Mouse (Mus musculus) left cerebral cortex, adult 8-10 months (tissue): ENCODE data around the gene Mgat4a. TPM values are rescaled to one million over a fixed set of nuclear protein-coding genes. Genes with fewer than 3 reads are reported as not detected.

Experiments
- DNase-seq, 2 experiments: peaks; one replicate each; pipeline ENCODE4 v3.0.0; 2022; ENCODE audit warnings: low spot score in 2 of 2
- total RNA-seq, 4 experiments: library from RNA; stranded (reverse); gene quantifications; 2 replicates each; pipeline ENCODE4 v1.2.4; 2022

Gene Mgat4a
- total RNA-seq, 4 experiments from 2014 or later, result 28.8 to 31.9 (median 29.2) TPM

- no peak for DNase-seq
Measured at GRCm38 (mm10) chr1:37496591-37497280, 44.1 kb downstream of the Mgat4a start.

GRCm38 (mm10) chr1:37495698-37496321, 45.0 kb downstream of the Mgat4a start:
- DNase-seq, result no peak

DNA sequence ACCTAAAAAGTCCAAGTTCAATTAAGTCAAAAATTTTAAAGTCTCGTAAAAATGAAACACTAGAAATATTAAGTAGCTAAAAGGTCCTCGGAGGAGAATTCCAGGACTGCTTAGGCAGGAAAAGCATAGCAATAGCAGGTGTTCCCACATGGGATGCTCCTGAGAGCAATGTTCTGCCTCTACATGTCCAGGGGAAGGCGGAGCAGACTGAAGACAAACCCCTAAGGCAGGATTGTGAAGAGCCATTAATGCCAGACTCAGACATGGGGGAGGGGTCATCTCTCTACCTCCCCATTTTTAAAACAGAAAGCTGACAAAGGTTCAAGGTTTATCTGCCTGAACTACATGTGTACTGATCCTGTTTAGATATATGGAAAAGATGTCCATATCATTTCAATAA, 45.7 kb downstream of the Mgat4a start:
- no peak for DNase-seq

DNA sequence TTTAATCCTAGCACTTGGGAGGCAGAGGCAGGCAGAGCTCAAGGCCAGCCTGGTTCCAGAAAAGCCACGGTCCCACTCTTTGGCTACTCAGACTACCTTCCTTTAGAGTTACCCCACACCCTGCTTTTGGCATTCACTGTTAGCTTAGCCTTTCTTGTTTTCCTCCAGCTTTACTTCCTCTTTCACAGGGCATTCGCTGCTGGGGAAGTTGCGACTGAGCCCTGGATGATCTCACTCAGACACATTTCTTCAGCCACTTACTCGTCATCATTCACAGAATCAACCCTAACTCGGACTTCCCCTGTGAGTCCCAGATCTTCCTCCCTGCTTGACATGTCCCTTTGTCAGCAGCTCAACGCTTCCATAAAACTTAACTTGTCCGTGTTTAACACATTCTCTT, 49.1 kb downstream of the Mgat4a start:
- no peak for DNase-seq

DNA sequence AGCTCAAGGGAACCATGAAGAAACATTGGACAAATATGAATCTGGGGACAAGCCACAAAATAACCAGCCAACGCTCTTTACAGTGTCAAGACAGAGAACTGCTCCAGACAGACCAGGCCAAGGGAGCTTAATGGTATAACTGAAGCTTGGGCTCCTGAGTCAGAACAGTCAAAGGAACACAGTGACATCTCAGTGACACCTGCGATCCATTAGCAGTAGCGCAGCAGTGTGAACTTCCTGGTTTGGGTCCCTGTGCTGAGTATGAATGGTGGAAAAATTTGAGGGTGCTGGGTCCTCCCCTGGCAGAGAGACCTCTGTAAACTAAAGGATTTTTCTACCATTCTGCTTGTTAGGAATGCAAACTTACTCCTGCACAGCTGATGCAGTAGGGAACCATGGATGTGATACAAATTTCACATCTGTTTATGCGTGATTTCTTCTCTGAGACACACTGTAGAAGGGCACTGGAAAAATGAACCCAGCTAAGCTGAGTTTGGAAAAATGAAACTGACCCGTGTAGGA, 50.1 kb downstream of the Mgat4a start:
- no peak for DNase-seq

- no peak for DNase-seq
Measured at GRCm38 (mm10) chr1:37488531-37488930, 52.3 kb downstream of the Mgat4a start.

- no peak for DNase-seq
Measured at GRCm38 (mm10) chr1:37486994-37487393, 53.8 kb downstream of the Mgat4a start.

DNA sequence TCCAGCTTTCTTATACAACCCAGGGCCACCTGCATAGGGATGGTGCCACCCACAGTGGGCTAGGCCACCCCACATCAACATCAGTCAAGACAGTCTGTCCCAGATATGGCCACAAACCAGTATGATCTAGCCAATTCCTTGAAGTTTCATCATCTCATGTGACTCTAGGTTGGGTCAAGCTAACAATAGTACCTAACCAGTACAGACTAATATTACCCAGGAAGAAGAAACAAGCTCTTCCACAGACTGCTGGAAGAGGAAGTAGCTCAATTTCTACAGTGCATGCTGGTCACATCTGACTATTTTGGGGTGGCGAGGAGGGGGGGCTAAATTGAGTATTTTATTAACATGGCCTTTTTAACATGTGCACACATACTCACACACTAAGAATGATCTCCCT, 54.4 kb downstream of the Mgat4a start:
- no peak for DNase-seq

GRCm38 (mm10) chr1:37484612-37485011, 56.2 kb downstream of the Mgat4a start:
- no peak for DNase-seq

GRCm38 (mm10) chr1:37481331-37481730, 59.5 kb downstream of the Mgat4a start:
- no peak for DNase-seq

GRCm38 (mm10) chr1:37480731-37481130, 60.1 kb downstream of the Mgat4a start:
- DNase-seq, result no peak

GRCm38 (mm10) chr1:37479759-37480158, 61.1 kb downstream of the Mgat4a start:
- DNase-seq, result no peak

DNA sequence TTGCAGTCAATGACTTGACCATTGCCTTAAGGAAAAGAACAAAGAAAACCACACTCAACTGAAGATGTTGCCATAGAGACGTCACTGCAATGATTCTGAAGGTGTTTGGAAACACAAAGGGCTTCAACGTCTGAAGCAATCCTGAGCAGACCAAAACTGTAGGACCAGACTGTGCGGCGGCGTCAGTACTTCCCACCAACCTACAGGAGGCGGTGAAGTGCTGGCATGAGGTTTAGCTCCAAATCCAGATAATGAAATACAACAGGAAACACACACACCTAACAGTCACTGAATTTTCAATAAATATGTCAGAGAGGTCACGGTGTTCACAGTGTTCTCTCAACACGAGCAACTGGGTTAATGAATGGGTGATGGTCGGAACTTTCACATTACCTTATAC, 61.7 kb downstream of the Mgat4a start:
- no peak for DNase-seq

- no peak for DNase-seq
Measured at GRCm38 (mm10) chr1:37478416-37478815, 62.4 kb downstream of the Mgat4a start.

GRCm38 (mm10) chr1:37477928-37478327, 62.9 kb downstream of the Mgat4a start:
- no peak for DNase-seq

DNA sequence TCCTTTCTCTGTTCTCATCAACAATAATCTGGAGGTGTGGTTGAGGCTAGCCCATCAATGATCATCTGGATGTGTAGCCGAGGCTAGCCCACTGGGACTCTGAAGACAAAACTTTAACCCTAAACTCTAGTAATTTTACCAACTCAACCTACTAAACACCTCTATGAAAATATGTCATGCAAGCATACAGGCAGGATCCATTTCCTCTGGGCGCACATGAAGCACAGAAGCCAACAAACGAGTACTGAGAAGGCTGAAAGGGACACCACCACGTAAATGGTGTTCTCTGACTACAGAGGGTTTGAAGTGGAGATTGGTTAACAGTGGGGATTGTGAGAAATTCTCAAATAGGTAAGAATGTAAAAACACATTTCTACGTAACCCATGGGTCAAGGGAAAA, 63.6 kb downstream of the Mgat4a start:
- no peak for DNase-seq

DNA sequence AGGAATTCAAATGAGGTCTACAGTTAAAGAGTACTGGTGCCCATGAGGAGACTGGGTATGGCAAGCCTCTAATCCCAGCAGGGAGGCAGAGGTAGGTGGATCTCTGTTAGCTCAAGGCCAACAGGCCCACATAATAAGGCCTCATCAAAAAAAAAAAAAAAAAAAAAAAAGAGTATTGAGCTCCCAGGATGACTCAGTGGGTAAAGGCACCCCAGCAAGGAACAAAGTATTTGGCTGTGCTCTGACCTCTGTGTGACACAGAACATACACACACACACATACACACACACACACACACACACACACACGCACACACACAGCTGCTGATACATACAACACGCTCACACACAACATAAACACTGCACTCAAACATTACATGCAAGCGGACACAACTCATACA, 65.5 kb downstream of the Mgat4a start:
- no peak for DNase-seq

DNA sequence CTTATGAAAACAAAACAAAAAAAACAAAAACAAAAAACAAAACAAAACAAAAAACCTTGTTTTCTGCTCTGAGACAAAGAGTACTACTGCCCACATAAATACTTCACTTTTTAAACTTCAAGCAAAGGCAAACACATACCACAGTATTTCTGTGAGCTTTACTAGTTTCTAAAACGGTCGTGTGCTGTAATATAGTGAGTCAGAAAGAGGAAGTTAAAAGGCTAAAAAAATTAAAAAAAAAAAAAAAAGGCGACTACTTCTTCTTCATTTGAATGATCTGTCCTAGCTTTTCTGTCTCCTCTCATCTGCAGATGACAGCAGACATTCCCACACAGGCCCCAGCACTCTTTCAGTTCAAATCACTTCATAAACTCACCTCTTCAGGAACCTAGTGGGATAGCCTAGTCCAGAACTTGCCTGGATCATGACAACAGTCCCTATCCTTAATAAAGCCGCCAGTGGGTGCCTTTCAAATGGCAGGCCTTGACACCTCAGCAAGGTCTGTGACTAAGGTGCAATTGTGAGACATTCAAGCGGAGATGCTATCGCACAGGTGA, 66.1 kb downstream of the Mgat4a start:
- no peak for DNase-seq

GRCm38 (mm10) chr1:37474046-37474445, 66.8 kb downstream of the Mgat4a start:
- no peak for DNase-seq

- no peak for DNase-seq
Measured at GRCm38 (mm10) chr1:37473251-37473650, 67.6 kb downstream of the Mgat4a start.

DNA sequence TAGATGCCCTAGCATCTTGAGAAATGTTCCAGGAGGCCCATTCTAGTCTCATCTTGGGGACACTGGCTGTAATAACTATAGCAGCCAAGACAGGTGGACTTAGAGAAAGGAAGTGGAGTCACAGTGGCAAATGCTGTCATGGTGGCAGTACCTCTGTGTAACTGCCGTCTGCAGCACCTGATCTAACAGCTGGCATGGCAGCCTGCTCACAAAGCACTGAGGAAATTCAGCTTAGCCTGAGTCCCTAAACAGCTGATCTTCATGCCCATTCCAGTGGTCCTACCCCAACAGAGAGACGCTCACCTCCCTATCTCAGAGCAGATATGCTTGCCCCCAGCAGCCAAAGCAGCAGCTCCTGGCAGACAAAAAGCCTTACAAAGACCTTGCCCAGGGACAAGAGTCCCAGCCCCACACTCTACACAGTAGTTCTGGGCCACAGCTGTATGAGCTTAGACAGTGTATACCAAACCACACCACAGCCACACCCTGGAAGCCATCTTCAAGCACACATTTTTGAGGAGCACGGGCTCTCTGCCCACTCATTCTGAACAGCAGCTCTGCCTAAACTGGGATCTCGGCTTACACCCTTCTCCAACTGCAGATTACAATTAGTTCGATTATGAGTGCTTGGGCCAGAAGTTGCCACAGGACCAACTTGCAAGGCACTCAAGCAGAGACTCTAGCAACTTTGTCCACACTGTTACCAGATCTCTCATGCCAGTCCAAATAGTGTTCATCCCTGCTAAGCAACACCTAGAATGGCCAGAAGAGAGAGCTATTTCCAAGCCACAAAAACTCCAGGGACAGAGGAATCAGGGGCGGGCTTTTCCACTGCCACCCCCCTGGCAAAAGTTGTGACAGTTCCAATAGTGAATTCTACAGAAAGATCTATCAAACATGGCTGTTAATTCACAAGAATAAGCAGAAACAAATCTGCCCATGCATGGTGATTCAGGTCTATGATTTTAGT, 69.4 kb downstream of the Mgat4a start:
- DNase-seq, result no peak

DNA sequence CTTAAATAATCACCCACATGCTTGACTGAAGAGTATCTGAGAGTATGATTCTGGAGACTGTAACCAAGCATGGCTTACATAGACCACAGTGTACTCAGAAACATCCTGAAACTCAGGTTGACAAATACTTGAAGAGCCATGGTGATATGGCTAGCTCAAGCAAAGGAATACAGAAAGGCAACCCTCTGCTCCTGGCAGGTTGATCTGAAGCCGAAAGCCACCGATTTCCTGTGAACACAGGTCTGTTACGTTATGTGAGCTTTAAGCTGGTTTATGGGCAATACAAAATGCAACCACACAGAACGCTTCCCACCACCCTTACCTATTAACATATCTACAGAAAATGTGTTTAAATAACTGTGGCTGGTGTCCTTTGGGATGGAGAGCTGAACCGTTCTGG, 71.8 kb downstream of the Mgat4a start:
- DNase-seq, result no peak
